Mouse (Mus musculus): ENCODE measurements around the gene Slc16a13. TPM values are rescaled to one million over a fixed set of nuclear protein-coding genes. Genes with fewer than 3 reads are reported as not detected.
A peak's percentile ranks its signal among the peaks of the same experiment; 100 is the strongest.
"Not testable (repeated sequence)": the region's sequence is repeated elsewhere in the genome, so short reads cannot be mapped to it uniquely, and the experiment has no call there.

Gene Slc16a13
- polyA plus RNA-seq, 1 experiment from 2014 or later: 11.5 TPM

DNA sequence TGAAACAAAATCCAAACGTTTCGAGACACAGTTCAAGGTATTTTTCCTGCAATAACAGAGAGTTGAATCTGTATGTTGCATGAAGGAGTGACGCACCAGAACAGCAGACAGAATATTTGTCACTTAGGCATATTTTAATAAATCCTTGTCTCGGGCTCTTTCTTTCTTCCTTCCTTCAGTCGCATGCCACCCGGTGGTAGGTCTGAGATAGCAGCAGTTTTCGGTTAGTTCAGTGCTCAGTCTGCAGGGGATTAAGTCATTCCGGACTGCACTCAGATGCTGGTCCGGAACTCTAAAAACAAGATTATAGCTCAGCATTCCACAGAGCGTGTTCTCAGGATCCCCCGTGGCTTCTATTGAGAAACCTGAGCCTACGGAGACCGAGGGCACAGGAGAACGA is 41.5 kb downstream of the Slc16a13 start:
- Histone ChIP-seq H3K9me3 (0 out of 2 replicates have a peak, but pooled peaks cover 3% of the 10 kb centered on the region), H3K4me3 (no peak overlapping the region), H3K4me2 (replicated peaks) (peak overlapping the region; percentile 36; the same call in 1 of the 2 replicates), H3K4me1 (no peaks in the 10 kb centered on the region), H3K27ac (no peak overlapping the region), H3K36me3 (no peaks in the 10 kb centered on the region), H3K27me3 (no peaks in the 10 kb centered on the region), H3K9ac (no peak overlapping the region)
- 37% methylated on average over 14 of the region's 14 CpGs for WGBS
- ATAC-seq (ENCODE audit: low FRiP score, low read depth): no peak

GRCm38 (mm10) chr11:70178756-70179155 is 42.1 kb downstream of the Slc16a13 start:
- Histone ChIP-seq H3K4me1 (no peaks in the 10 kb centered on the region), H3K27me3 (no peaks in the 10 kb centered on the region), H3K27ac (no peak overlapping the region), H3K9ac (no peak overlapping the region), H3K4me2 (replicated peaks) (no peak overlapping the region), H3K9me3 (0 out of 2 replicates have a peak, but pooled peaks cover 3% of the 10 kb centered on the region), H3K4me3 (no peak overlapping the region), H3K36me3 (no peaks in the 10 kb centered on the region)
- WGBS: 77% methylated on average over 11 of the region's 11 CpGs
- no peak for ATAC-seq (ENCODE audit: low FRiP score, low read depth)

- no peak overlapping the region for H3K4me2 ChIP-seq (replicated peaks)
- H3K27ac ChIP-seq: no peak overlapping the region
- H3K36me3 ChIP-seq: no peaks in the 10 kb centered on the region
- H3K4me1 ChIP-seq: no peaks in the 10 kb centered on the region
- 0 out of 2 replicates have a peak, but pooled peaks cover 3% of the 10 kb centered on the region for H3K9me3 ChIP-seq
- ATAC-seq (ENCODE audit: low FRiP score, low read depth): no peak
- H3K4me3 ChIP-seq: no peak overlapping the region
- 89% methylated on average over 11 of the region's 11 CpGs for WGBS
- no peaks in the 10 kb centered on the region for H3K27me3 ChIP-seq
- no peak overlapping the region for H3K9ac ChIP-seq
These were observed 42.6 kb downstream of the Slc16a13 start for GRCm38 (mm10) chr11:70178311-70178710.

DNA sequence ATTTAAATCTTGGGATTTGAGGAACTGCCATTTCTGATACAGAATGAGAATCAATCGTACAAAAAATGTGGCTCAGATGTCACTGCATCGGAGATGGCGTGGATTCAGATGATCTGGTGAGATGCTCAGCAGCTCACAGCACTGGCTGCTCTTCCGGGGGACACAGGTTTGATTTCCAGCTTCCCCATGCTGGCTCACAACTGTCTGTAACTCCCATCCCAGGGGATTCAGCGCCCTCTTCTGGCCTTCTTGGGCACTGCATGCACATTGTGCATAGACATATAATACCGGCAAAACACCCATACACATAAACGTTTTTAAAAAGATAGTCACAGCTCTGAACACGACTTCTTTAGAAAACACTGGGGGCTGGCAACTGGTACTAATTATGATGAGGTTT is 43.2 kb downstream of the Slc16a13 start:
- no peaks in the 10 kb centered on the region for H3K4me1 ChIP-seq
- H3K9me3 ChIP-seq: 0 out of 2 replicates have a peak, but pooled peaks cover 3% of the 10 kb centered on the region
- no peak overlapping the region for H3K9ac ChIP-seq
- H3K4me3 ChIP-seq: no peak overlapping the region
- no peak overlapping the region for H3K27ac ChIP-seq
- H3K27me3 ChIP-seq: no peaks in the 10 kb centered on the region
- no peaks in the 10 kb centered on the region for H3K36me3 ChIP-seq
- WGBS: 74% methylated on average over 8 of the region's 8 CpGs
- no peak overlapping the region for H3K4me2 ChIP-seq (replicated peaks)
- no peak for ATAC-seq (ENCODE audit: low FRiP score, low read depth)

- ATAC-seq (ENCODE audit: low FRiP score, low read depth): no peak
- WGBS: 84% methylated on average over 4 of the region's 4 CpGs
- Histone ChIP-seq H3K27ac (no peak overlapping the region), H3K4me1 (no peaks in the 10 kb centered on the region), H3K4me2 (replicated peaks) (no peak overlapping the region), H3K9ac (no peak overlapping the region), H3K4me3 (no peak overlapping the region), H3K9me3 (0 out of 2 replicates have a peak, but pooled peaks cover 3% of the 10 kb centered on the region), H3K27me3 (no peaks in the 10 kb centered on the region), H3K36me3 (no peaks in the 10 kb centered on the region)
These were observed 46.4 kb downstream of the Slc16a13 start for GRCm38 (mm10) chr11:70174491-70174890.

- Histone ChIP-seq H3K4me3 (no peak overlapping the region), H3K36me3 (no peaks in the 10 kb centered on the region), H3K4me2 (replicated peaks) (no peak overlapping the region), H3K4me1 (peaks cover 10% of the 10 kb centered on the region; the same call in 1 of the 2 replicates), H3K27me3 (no peaks in the 10 kb centered on the region), H3K9ac (no peak overlapping the region), H3K9me3 (no peaks in the 10 kb centered on the region), H3K27ac (no peak overlapping the region)
- ATAC-seq (ENCODE audit: low FRiP score, low read depth): no peak
- WGBS: 54% methylated on average over 5 of the region's 5 CpGs
These were observed 48.6 kb downstream of the Slc16a13 start for GRCm38 (mm10) chr11:70172298-70172697.

- H3K36me3 ChIP-seq: no peaks in the 10 kb centered on the region
- no peaks in the 10 kb centered on the region for H3K27me3 ChIP-seq
- no peak overlapping the region for H3K4me2 ChIP-seq (replicated peaks)
- no peak overlapping the region for H3K27ac ChIP-seq
- H3K9me3 ChIP-seq: no peaks in the 10 kb centered on the region
- peaks cover 10% of the 10 kb centered on the region; the same call in 1 of the 2 replicates for H3K4me1 ChIP-seq
- 57% methylated on average over 3 of the region's 3 CpGs for WGBS
- ATAC-seq (ENCODE audit: low FRiP score, low read depth): no peak
- no peak overlapping the region for H3K9ac ChIP-seq
- no peak overlapping the region for H3K4me3 ChIP-seq
These were observed 49.0 kb downstream of the Slc16a13 start for GRCm38 (mm10) chr11:70171847-70172246.

DNA sequence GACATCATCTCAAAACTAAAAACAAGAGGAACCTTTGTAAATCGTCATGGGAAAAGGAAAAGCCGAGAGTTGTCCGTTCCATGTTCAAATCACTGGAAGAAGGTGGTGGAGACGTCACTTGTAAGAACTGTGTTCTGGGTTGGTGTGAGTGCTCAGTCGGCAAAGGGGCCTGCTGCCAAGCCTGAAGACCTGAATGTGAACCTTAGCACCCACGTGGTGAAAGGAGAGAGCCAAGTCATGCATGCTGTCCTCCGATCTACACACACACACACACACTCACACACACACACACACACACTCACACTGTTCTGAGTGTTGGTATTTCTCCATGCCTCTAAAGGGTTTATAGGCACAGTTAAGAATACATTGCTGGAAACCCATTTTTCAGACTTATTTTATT is 49.7 kb downstream of the Slc16a13 start:
- Histone ChIP-seq H3K9me3 (no peaks in the 10 kb centered on the region), H3K9ac (no peak overlapping the region)
- WGBS: 83% methylated on average over 7 of the region's 7 CpGs

DNA sequence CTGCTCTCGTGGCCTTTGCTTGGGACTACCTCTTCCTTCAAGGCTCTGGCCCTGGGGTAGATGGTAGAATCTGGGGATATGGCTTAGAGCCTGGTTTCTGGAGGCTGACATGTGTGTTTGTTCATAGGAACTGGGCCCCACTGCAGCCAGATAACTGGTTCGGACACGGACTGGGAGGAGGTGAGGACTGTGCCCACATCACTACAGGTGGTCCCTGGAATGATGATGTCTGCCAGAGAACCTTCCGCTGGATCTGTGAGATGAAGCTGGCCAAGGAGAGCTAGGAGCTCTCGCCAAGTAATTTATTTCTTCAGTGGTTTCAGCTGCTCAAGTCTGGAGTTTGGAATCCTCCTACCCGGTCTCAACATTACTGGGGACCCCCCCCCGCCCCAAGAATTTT is 50.6 kb downstream of the Slc16a13 start:
- no peaks in the 10 kb centered on the region for H3K27me3 ChIP-seq
- 73% methylated on average over 7 of the region's 7 CpGs for WGBS

More for the DNA sequence above, 49.7 kb downstream of the Slc16a13 start:
- peaks cover 10% of the 10 kb centered on the region; the same call in 1 of the 2 replicates for H3K4me1 ChIP-seq
- ATAC-seq (ENCODE audit: low FRiP score, low read depth): no peak
- no peaks in the 10 kb centered on the region for H3K27me3 ChIP-seq
- H3K36me3 ChIP-seq: no peaks in the 10 kb centered on the region
- no peak overlapping the region for H3K4me3 ChIP-seq
- no peak overlapping the region for H3K27ac ChIP-seq
- no peak overlapping the region for H3K4me2 ChIP-seq (replicated peaks)

GRCm38 (mm10) chr11:70169471-70169870 is 51.4 kb downstream of the Slc16a13 start:
- 87% methylated on average over 7 of the region's 7 CpGs for WGBS
- not testable (repeated sequence) for H3K4me2 ChIP-seq (replicated peaks); H3K27me3 ChIP-seq; H3K9me3 ChIP-seq; ATAC-seq (ENCODE audit: low FRiP score, low read depth); H3K27ac ChIP-seq; H3K36me3 ChIP-seq; H3K4me3 ChIP-seq; H3K9ac ChIP-seq
- H3K4me1 ChIP-seq: peaks cover 10% of the 10 kb centered on the region; the same call in 1 of the 2 replicates

More for the DNA sequence above, 50.6 kb downstream of the Slc16a13 start:
- peaks cover 10% of the 10 kb centered on the region; the same call in 1 of the 2 replicates for H3K4me1 ChIP-seq
- no peak overlapping the region for H3K4me2 ChIP-seq (replicated peaks)
- H3K27ac ChIP-seq: no peak overlapping the region
- H3K4me3 ChIP-seq: no peak overlapping the region
- H3K9ac ChIP-seq: no peak overlapping the region
- ATAC-seq (ENCODE audit: low FRiP score, low read depth): no peak
- no peaks in the 10 kb centered on the region for H3K36me3 ChIP-seq
- H3K9me3 ChIP-seq: no peaks in the 10 kb centered on the region

GRCm38 (mm10) chr11:70168136-70168535 is 52.7 kb downstream of the Slc16a13 start:
- Histone ChIP-seq H3K9me3 (no peaks in the 10 kb centered on the region), H3K4me2 (replicated peaks) (no peak overlapping the region), H3K4me1 (peaks cover 10% of the 10 kb centered on the region; the same call in 1 of the 2 replicates), H3K4me3 (no peak overlapping the region), H3K9ac (no peak overlapping the region), H3K27ac (no peak overlapping the region), H3K27me3 (no peaks in the 10 kb centered on the region), H3K36me3 (no peaks in the 10 kb centered on the region)
- ATAC-seq (ENCODE audit: low FRiP score, low read depth): peak; percentile 36; the same call in 1 of the 2 replicates
- 34% methylated on average over 7 of the region's 7 CpGs for WGBS

Measured in limb, embryonic 13.5 days (tissue).